Mouse (Mus musculus): ENCODE measurements around the gene Gbx2.

The Gbx2 gene

DNA sequence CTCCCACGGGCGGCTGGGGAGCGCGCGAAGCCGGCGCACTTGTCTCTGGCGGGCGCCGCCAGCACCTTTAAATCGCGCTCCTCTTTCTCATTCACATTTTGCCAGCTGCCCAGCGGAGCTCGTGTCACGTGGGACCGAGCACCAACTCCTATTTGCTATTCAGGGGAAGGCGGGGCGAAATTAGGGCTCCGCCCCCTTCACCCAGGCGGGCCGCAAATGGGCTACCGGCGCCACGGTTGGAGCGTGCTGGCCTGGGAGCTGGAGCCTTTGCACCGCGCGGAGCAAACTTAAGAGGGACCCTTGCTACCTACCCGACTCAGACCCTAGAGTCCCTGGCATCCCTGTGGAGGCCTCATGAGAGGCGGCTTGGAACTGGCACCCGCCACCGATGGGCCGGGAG, at the start of gene Gbx2:
TSS of gene Gbx2 (minus strand) at position 60 of the 400 bp plus-strand sequence.
- no peak for DNase-seq (ENCODE audit: low spot score in 2 of 2)

DNA sequence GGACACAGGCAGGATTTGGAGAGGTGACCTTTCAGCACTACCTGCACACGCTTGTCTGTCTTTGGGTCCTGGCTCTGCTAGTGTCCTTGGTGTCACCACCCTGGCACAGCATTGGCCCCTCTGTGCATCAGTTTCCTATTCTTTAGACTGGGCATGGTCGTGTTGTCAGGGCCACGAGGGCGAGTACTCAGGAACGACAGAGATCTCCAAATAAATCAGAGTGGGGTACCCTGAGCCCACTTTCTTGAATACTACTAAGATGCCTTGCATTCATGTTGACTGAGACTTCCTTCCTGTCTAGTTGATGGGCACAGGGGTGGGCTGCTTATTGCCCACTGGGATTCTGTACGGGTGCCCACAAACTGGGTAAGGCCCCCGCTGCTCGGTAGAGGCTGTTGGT, 46.3 kb upstream of the Gbx2 start:
- DNase-seq (ENCODE audit: low spot score in 2 of 2): no peak

DNA sequence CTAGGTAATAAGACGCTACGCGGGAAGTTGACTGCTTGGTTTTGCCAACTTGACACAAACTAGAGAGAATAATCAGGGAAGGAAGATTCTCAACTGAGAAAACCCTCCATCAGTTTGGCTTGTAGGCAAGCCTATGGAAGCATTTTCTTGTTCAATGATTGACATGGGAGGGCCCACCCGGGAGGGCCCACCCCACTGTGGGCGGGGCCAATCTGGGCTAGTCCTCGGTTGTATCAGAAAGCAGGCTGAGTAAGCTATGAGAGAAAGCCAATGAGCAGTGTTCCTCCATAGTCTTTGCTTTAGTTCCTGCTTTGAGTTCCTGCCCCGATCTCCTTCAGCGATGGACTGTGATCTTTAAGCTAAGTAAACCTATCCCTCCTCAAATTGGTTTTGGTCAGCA, 45.4 kb upstream of the Gbx2 start:
- no peak for DNase-seq (ENCODE audit: low spot score in 2 of 2)

DNA sequence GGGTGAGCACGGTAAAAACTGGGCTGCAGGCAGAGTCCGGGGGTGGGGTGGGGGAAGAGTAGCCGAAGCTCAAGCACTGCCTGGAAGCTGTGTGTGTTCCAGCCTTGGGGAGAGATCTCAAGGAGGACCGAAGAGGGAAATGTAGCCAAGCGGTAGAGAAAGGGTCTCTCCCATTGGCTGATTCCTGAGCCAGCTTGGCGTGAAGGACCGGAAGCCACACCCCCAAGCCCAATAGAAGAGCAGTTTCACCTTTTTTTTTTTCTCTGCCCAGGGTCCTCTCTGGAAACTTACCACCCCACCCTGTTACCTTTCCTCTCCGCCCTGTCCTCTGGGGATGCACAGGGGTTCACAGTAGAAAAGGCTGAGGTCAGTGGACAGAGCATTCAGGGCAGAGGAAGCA, 43.6 kb upstream of the Gbx2 start:
- no peak for DNase-seq (ENCODE audit: low spot score in 2 of 2)

DNA sequence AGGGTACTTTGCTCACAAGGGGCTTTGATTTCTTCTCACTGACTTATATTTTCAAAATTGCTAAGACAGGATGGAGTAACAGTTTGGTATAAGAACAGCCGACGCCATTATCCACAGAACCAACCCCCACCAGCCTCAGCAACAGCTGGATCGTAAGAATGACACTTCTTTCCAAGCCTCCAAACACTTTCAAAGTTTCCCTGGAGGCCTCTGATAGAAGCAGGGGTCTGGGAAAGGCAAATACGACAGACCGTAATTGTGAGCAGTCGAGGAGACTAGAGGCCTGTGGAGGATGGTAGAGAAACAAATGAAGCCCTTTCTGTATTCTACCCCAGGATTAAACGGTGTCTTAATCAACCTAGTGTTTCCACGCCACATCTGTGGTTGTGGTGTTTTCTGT, 40.9 kb upstream of the Gbx2 start:
- DNase-seq (ENCODE audit: low spot score in 2 of 2): no peak

DNA sequence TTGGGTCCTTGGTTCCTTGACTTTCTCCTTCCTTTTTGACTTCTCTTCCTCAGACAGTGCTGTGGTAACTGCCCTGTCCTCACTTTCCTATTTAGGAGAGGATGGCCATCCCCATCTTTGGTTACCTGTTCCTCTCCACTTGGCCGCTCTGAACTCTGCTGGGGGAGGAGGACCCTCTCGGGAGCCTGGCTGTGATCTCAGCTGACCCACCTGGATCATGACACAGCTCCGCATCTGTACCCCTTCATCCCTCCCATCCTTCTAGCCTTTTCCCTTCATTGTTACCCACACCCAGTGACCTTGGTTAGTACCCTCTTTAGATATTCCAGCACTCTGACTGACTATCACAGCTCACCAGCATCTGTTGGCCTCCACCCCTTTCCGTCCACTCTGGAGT, 38.7 kb upstream of the Gbx2 start:
- DNase-seq (ENCODE audit: low spot score in 2 of 2): no peak

DNA sequence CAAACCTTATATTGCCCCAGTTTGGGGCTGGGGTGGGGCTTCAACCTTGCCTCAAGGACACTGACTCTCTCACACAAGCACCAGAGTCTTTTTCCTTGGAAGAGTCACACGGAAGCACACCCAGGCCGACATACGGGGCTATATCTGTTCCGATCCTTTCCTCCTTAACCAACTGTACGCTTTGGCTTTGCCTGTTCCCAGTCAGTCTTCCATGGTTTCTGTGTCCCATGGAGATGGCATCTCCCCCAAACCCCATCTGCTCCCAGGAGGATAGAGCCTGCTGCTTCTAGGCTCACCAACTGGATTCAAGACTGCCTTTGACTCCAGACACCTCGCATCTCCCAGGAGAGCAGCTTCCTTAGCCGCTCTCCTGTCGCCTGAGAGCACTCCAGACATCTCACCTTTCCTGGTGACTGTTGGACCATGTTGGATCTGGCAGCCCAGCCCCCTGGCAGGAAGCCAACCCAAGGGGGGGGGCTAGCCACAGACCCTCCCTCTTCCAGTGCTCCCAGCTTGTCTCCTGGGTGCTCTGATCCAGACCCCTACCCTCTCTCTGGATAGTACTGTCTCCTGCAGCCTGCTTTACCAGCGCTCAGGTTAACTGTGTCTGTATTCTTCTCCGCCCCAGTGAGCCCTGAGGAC, 38.2 kb upstream of the Gbx2 start:
- DNase-seq (ENCODE audit: low spot score in 2 of 2): no peak

DNA sequence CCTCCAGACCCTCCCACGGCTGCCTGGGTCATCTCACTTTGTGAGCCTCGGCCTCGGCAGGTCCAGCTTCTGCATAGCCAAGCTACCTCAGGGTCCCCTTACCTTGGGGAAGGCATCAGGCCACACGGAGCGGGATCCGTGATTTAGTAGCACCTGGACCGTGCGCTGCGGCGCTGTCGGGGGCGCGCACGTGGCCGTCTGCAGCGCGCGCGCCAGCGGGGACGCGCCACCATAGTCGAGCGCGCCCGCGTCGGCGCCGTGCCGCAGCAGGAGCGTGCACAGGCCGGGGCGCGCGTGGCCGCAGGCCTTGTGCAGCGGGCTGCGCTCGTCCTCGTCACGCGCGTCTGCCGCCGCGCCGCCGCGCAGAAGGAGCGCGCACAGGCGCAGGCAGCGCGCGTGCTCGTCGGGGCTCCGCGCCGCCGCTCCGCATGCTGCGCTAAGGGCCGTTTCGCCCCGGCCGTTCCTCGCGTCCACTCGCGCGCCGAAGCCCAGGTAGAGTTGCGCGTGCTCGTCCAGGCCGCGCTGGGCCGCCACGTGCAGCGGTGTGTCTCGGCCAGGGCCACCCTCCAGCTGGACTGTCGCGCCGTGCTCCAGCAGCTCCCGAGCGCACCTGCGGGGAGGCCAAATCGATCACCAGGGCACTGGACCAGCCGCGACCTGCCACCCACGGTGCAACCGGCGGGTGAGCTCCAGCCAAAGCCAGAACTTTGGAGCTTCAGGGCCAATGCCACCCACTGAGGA, 37.3 kb upstream of the Gbx2 start:
- peak in 1 of 2 experiments; percentile 14 for DNase-seq (ENCODE audit: low spot score in 2 of 2)

DNA sequence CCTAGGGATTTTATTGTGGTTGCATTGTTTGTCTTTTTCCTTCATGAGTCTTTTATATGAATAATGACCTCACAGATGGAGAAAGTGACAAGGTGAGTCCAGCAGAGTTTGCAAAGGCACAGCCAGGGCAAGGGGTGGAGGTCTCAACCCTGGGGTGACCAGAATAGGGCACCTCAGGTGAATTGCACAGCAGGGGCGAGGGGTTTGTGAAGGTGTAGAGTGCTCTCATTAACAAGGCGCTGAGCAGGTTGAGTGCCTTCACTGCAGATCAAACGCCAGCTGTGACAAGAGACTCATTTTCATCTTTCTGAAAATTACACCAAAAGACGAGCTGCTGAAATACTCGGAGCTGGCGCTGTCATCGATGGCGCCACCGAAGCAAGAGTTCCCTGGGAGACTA, 36.6 kb upstream of the Gbx2 start:
- DNase-seq (ENCODE audit: low spot score in 2 of 2): no peak

DNA sequence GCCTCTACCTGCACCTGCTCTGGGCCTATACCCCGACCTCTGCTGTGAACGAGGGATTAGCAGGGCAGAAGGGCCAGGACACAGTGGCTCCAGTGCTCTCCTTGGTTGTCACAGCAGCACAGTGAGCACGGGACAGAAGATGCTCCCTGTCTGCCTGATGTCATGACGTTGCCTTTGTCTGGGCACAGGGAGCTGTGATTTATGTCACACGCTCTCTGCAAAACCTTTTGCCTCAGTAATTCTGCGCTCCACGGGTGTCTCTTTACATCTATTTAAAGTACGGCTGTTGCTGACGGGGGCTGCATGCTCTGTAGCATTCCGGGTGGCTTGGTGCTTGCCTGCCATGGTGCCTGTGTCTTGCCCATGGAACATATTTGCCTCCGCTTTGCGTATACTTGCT, 33.4 kb upstream of the Gbx2 start:
- DNase-seq (ENCODE audit: low spot score in 2 of 2): no peak

DNA sequence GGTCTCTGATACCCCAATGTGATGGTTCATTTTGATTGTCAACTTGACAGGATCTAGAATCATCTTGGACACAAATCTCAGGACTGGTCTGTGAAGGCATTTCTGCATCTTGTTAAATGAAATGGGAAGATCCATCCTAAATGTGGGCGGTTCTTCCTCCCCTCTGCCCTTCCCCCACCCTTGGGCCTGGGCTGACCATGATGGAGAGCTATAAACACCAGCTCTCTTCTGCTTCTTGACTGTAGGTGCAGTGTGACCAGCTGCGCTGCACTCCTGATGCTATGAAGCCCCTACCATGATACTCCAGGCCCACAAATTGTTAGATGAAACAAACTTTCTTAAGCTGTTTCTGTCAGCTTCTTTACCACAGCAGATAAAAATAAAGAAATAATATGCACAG, 32.3 kb upstream of the Gbx2 start:
- no peak for DNase-seq (ENCODE audit: low spot score in 2 of 2)

DNA sequence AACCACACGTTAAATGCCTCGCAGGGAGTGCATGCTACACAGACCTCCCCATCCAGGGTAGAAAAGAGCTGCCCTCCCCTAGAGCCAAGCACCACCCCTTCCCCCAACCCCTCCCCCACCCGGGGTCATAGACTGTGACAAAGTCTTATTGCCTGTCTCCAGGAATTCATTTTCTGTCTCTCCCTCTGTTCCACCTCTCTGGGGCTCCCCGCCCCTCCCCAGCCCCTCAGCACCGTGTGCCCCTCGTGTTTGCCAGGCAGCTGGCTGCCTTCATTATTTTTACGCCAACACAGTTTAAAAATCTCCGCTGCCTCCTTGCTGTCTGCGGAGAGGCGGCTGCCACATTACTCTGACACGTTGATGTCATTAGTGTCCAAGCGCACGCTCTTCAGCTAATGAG, 31.1 kb upstream of the Gbx2 start:
- no peak for DNase-seq (ENCODE audit: low spot score in 2 of 2)

DNA sequence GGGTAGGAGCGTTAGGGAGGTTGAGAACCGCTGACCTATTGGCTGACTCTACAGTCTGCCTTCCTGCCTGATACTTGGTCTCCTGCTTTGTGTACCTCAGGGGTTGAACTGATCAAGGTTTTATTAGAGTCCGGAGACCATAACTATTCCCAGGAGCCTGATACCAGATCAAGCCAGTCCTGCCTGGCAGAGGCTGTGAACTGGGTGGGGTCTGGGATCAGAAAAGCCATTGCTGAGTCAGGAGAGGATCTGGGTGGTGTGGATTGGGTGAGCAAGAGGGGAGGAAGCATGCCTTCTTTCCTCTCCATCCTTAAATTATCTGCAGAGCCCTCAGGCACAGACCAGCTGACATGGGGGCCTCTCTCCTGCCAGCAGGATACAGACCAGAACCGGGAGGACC, 28.4 kb upstream of the Gbx2 start:
- DNase-seq (ENCODE audit: low spot score in 2 of 2): no peak

DNA sequence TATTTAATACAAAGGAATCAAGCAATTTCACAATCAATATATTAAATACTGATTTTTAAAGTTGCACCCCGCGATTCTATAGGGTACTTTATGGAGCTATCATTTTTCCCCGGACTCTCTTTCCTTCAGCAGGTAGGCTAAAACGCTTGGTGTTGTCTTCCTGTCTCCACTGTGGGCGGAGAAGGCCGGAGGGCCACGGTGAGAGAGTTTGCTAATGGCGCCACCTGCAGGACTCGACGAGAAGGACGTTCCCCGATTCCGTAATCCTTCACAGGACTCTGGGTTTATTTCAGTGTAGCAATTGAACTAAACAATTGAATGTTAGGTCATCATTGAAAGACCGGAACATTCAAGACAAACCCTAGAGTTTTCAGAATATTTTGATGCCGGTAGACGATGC, 12.2 kb upstream of the Gbx2 start:
- peak in 1 of 2 experiments; percentile 56 for DNase-seq (ENCODE audit: low spot score in 2 of 2)

DNA sequence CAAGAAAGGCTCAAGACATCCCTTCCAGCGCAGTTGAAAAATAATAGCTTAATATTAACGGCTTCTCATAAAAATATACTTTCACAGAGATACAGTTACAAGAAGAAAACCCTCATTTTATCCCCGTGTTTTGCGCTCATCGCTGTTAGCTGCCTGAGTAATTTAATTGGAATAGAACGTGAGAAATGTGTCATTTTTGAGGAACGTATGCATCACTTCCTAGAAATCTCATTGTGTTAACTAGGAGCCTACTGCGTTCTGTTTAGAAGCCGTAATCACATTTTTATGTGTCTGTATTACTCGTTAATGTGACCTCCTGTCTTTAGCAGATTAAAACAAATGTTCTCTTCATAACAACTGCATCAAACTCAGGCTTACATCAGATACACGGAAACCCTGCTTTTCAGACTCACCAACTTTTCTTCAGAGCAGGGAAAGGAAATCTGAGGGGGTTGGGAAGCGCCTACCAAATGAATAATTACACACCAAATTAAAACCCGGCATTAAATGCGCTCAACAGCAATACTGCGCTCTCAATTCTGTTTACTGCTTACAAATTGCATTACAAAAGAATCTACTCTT, 11.5 kb upstream of the Gbx2 start:
- DNase-seq (ENCODE audit: low spot score in 2 of 2): no peak

DNA sequence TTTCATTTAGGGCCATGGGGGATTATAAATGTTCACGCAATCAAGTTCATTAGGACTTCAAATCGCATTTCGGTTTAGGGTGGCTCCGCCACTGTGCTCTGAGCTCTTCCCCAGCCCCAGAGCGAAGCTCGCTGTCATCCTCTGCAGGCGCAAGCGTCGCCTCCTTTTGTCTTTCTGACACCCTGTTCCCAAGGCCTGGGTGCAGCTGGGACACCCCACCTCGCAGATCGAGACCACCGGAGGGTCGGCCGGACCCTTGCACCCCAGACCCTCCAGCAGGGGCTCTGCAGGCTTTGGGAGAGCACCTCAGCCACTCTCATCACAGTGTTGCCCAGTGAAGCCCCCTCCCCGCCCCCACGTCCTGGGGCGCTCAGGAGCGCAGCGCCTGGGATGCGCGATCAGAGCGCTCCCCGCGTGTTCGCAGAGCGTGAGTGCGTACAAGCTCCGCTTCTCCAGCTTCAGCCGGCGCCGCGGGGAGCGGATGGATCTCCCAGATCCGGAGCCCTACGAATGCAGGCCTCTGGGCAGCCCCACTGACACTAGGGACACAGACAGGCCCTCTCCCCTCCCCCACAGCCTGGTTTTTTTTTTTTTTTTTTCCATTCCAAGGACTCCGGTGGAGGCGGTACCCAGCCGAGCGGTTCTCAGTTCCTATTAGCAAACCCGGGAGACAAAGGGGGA, 10.9 kb upstream of the Gbx2 start:
- no peak for DNase-seq (ENCODE audit: low spot score in 2 of 2)

DNA sequence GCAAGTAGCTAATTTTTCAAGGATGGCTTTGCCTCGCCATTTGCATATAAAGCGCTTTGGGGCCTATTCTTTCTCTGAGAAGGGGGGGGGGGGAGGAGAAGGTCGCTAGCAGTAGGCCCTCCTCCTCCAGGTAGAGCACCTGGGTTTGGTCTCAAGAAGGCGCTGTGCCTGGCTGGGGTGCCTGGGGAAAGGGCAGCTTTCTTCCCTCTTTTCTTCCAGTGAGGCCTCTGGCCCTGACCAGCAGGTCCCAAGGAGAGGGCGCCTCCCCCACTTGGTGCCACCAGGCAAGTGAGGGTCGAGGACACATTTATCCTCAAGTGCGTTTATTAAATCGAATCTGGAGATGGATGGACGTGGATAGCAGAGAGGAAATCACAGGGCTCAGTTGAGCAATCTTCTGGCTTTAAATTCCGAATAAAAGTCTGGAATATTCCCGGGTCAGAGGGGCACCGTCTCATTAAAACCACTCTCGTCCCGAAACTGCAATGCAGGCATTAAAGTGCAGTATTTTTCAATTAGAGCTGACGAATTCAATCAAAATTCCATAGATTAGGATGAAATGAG, 10.1 kb upstream of the Gbx2 start:
- no peak for DNase-seq (ENCODE audit: low spot score in 2 of 2)

DNA sequence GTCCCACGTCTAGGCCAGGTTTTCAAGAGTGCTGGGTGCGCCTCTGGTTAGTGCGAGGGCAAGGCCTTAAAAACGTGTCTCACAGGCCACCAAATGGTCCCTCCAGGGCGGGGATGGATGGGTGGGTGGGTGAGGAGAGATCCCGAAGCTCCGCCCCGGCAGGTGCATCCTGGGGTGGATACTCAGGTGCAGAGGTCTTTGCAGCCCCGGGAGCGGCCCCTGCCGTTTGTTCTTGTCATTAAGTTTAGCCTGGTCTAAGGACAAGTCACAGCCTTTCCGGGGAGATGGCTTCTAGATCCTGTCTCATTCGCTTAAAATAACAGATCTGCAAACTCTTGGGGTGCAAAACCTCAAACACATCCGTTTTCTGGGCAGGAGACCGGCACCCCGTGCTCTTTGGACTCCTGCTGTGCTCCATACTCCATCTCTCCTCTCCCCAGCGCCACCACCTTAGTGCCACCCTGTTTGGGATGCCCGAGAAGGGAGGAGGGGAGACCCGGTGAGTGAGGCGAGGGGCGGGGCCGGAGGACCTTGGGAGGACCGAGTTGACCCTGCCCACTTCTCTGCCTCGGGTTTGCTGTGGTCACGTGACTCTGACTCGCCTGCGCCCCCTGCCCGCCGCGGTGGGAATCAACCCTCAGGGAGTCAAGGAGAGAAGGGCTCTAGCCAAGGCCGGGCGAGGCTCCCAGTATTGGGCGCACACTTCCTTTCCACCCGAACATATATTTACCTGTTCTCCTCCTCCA, 9.2 kb upstream of the Gbx2 start:
- peak; percentile 45 to 71 for DNase-seq (ENCODE audit: low spot score in 2 of 2)

DNA sequence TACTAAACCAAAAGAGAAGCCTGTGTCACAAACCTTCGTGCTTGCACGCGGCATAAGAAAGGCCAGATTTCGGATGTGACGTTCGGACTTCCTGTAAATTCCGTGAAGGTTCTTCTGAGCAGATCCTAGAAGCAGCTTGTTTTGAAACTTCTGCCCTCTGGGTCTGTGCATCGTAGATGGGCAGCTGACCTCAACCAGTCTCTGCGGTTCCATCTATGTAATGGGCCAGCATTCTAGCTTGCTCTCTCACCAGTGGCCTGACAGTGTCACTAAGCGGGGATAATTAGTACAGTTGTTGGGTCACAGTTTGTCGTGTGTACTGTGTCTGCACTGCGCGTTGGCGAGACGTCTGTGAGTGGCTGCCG, 8.6 kb upstream of the Gbx2 start:
- no peak for DNase-seq (ENCODE audit: low spot score in 2 of 2)

DNA sequence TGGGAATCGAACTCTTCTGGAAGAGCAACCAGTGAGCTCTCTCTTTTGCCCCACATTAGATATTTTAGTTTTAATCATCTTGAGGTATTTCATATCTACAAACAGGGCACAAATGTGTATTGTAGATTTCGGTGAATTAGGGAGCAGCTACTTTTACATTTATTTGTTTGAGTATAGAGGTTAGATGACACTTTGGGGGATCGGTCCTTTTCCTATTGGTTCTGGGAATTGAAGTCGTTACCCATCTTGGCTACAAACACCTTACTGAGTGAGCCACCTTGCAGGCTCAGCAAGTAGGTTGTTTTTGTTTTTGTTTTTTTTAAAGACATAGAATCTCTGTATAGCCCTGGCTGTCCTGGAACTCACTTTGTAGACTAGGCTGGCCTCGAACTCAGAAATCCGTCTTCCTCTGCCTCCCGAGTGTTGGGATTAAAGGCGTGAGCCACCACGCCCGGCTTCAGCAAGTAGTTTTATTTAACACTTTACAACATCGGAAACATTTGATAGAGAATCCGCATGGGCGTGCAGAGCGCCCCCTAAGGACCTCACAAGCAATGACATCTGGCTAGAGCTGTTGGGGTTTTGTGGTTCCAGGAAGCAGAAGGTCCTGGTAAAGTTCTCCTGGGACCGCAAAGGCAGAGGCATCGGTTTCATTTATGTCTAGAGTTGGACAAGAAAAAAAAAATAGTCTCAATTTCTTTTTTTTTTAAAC, 8.1 kb upstream of the Gbx2 start:
- no peak for DNase-seq (ENCODE audit: low spot score in 2 of 2)
